Mouse (Mus musculus): ENCODE results near the gene Rpl35a. TPM values are rescaled to one million over a fixed set of nuclear protein-coding genes. Genes with fewer than 3 reads are reported as not detected.

The Rpl35a gene
- 1,215 and 1,439 TPM in 2 replicates for polyA plus RNA-seq (2012; rRNA removed)

DNA sequence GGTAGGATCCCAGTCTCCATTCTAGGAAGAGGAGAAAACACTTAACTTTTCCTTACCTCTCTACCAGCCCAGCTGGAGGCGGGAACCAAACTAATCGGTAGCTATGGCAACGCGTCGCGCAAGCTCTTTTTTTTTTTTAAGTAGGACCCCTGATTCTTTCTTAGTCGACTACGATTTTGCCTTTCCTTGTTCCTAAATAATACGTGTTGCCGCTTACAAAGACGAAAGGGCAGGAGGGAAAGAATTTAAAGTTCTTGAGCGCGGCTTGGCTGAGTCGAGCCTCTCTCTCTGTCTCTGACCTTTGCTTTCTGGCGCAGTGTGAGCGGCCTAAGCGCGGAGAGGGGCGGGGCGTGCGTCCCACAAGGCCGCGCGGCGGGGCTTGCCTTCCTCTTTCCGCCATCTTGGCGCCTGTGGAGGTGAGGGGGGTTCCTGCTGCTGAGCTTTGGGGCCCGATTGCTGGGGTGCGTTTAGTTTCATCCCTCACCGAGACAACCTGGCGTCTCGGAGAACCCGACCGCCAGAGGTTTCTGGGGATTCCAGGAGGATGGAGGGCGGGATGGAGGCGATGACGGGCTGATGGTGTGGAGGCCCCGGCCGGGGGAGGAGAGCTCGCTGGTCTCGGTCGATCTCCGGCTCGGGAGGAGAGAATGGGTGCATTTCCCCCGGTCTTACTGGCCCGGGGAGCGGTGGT, at the start of gene Rpl35a, which contains the start of gene Iqcg:
Gene Rpl35a (plus strand): TSS at position 359 of the 691 bp plus-strand sequence.
Gene Iqcg (minus strand): TSS at position 124 of the 691 bp plus-strand sequence.

DNA sequence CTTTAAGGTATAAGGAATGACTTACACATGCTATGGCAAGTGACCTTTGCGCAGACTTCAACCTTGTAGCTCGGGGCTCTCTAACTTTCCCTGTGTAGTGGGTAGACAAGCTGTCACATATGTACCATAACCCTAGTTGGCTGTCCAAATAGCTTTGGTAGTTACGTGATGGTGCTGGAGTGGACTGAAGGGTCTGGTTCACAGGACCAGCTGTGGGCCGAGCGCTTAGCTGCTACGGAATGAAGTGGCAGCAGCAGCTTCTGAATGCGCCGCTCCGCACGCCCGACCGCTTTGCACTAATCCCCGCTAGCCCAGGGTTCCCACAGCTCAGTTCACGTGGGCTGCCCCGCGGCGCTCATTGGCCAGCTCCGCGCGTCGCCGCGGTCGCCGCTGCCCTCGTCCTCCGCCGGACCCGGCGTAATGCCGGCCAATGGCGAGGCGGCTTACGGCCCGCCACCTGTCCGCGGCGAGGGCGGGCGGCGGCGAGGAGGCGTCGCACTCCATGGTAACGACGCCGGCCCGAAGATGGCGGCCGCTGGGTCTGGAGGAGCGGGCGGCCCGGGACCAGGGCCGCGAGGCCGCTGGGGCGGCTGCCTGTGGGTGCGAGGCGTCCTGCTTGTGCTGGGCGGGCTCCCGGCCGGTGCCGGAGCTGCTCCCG, 5.9 kb downstream of the Rpl35a start, which contains the start of gene Lmln:
Gene Lmln (plus strand): TSS at position 498 of the 658 bp plus-strand sequence.

Other genes with a start within 250 kb of the Rpl35a start
- gene Smbd1, start 246.0 kb upstream of the Rpl35a start, polyA plus RNA-seq (2012; rRNA removed) = not detected in 2 replicates
- 67.6 and 71.1 TPM in 2 replicates for gene Fyttd1, start 179.0 kb upstream of the Rpl35a start, polyA plus RNA-seq (2012; rRNA removed)
- gene Rubcn, start 178.7 kb upstream of the Rpl35a start, polyA plus RNA-seq (2012; rRNA removed) = 22.3 and 26.7 TPM in 2 replicates
- gene Lrch3, start 142.4 kb upstream of the Rpl35a start, polyA plus RNA-seq (2012; rRNA removed) = 48.4 and 64.4 TPM in 2 replicates
- gene Iqcg, start 235 bp upstream of the Rpl35a start, polyA plus RNA-seq (2012; rRNA removed) = 2.1 and 4.7 TPM in 2 replicates
- 6.4 and 13.2 TPM in 2 replicates for gene Lmln, start 6.1 kb downstream of the Rpl35a start, polyA plus RNA-seq (2012; rRNA removed)
- gene Osbpl11, start 128.6 kb downstream of the Rpl35a start, polyA plus RNA-seq (2012; rRNA removed) = 17.7 and 19.0 TPM in 2 replicates
- gene Snx4, start 195.0 kb downstream of the Rpl35a start, polyA plus RNA-seq (2012; rRNA removed) = 35.8 and 37.5 TPM in 2 replicates